Mouse (Mus musculus): ENCODE measurements around the gene Sufu. TPM values are rescaled to one million over a fixed set of nuclear protein-coding genes. Genes with fewer than 3 reads are reported as not detected.

Sufu gene
- polyA plus RNA-seq, 1 experiment from 2014 or later = 23.0 TPM

GRCm38 (mm10) chr19:46516667-46517528 lies 120.2 kb downstream of the Sufu start:
- H3K9me3 ChIP-seq (ENCODE audit: control insufficient read depth, low read length) = no peaks in the 10 kb centered on the region
- peaks cover 55% of the 10 kb centered on the region for H3K36me3 ChIP-seq (replicated peaks; ENCODE audit: control insufficient read depth, insufficient read depth)
- H3K4me1 ChIP-seq (replicated peaks; ENCODE audit: control insufficient read depth, insufficient read depth, low read length) = peaks cover 23% of the 10 kb centered on the region
- ATAC-seq (ENCODE audit: low FRiP score) (no peak), DNase-seq (ENCODE audit: low spot score) (no peak)
- H3K27ac ChIP-seq = no peak overlapping the region
- no peaks in the 10 kb centered on the region for H3K27me3 ChIP-seq (ENCODE audit: control insufficient read depth, insufficient read depth, low read length)
- H3K9ac ChIP-seq = no peak overlapping the region
- 69% methylated on average over 3 of the region's 3 CpGs for WGBS
- H3K4me2 ChIP-seq (replicated peaks) = no peak overlapping the region
- no peak overlapping the region for H3K4me3 ChIP-seq (replicated peaks; ENCODE audit: low read length)

GRCm38 (mm10) chr19:46517529-46518351 lies 121.0 kb downstream of the Sufu start:
- no peak overlapping the region for H3K9ac ChIP-seq
- no peak overlapping the region for H3K4me3 ChIP-seq (replicated peaks; ENCODE audit: low read length)
- peak; percentile 38; the same call in 1 of the 2 replicates for ATAC-seq (ENCODE audit: low FRiP score)
- WGBS = 34% methylated on average over 11 of the region's 14 CpGs
- peak overlapping the region; percentile 37 for H3K4me2 ChIP-seq (replicated peaks)
- H3K27ac ChIP-seq = 0 out of 2 replicates have a peak overlapping the region, but pooled peaks have one; percentile 2
- H3K9me3 ChIP-seq (ENCODE audit: control insufficient read depth, low read length) = no peaks in the 10 kb centered on the region
- H3K4me1 ChIP-seq (replicated peaks; ENCODE audit: control insufficient read depth, insufficient read depth, low read length) = peaks cover 23% of the 10 kb centered on the region
- DNase-seq (ENCODE audit: low spot score) = no peak
- H3K36me3 ChIP-seq (replicated peaks; ENCODE audit: control insufficient read depth, insufficient read depth) = peaks cover 46% of the 10 kb centered on the region
- no peaks in the 10 kb centered on the region for H3K27me3 ChIP-seq (ENCODE audit: control insufficient read depth, insufficient read depth, low read length)

- H3K9ac ChIP-seq = peak overlapping the region; percentile 48
- H3K27ac ChIP-seq = no peak overlapping the region
- DNase-seq (ENCODE audit: low spot score) = no peak
- ATAC-seq (ENCODE audit: low FRiP score) = peak; percentile 41; the same call in 1 of the 2 replicates
- peaks cover 40% of the 10 kb centered on the region for H3K36me3 ChIP-seq (replicated peaks; ENCODE audit: control insufficient read depth, insufficient read depth)
- H3K27me3 ChIP-seq (ENCODE audit: control insufficient read depth, insufficient read depth, low read length) = no peaks in the 10 kb centered on the region
- no peaks in the 10 kb centered on the region for H3K9me3 ChIP-seq (ENCODE audit: control insufficient read depth, low read length)
- 0% methylated on average over 10 of the region's 13 CpGs for WGBS
- peak overlapping the region; percentile 37 for H3K4me2 ChIP-seq (replicated peaks)
- peaks cover 29% of the 10 kb centered on the region for H3K4me1 ChIP-seq (replicated peaks; ENCODE audit: control insufficient read depth, insufficient read depth, low read length)
- no peak overlapping the region for H3K4me3 ChIP-seq (replicated peaks; ENCODE audit: low read length)
Measured at GRCm38 (mm10) chr19:46518352-46518787, 121.7 kb downstream of the Sufu start.

GRCm38 (mm10) chr19:46518828-46519621 lies 122.3 kb downstream of the Sufu start:
- H3K9me3 ChIP-seq (ENCODE audit: control insufficient read depth, low read length) = no peaks in the 10 kb centered on the region
- WGBS = 9% methylated on average over 5 of the region's 5 CpGs
- H3K4me2 ChIP-seq (replicated peaks) = peak overlapping the region; percentile 37
- peaks cover 33% of the 10 kb centered on the region for H3K36me3 ChIP-seq (replicated peaks; ENCODE audit: control insufficient read depth, insufficient read depth)
- H3K4me1 ChIP-seq (replicated peaks; ENCODE audit: control insufficient read depth, insufficient read depth, low read length) = peaks cover 35% of the 10 kb centered on the region
- no peak overlapping the region for H3K4me3 ChIP-seq (replicated peaks; ENCODE audit: low read length)
- H3K9ac ChIP-seq = peak overlapping the region; percentile 48
- no peak overlapping the region for H3K27ac ChIP-seq
- H3K27me3 ChIP-seq (ENCODE audit: control insufficient read depth, insufficient read depth, low read length) = no peaks in the 10 kb centered on the region
- no peak for DNase-seq (ENCODE audit: low spot score)
- ATAC-seq (ENCODE audit: low FRiP score) = no peak

GRCm38 (mm10) chr19:46521698-46522097 lies 125.0 kb downstream of the Sufu start:
- Histone ChIP-seq H3K4me1 (replicated peaks; ENCODE audit: control insufficient read depth, insufficient read depth, low read length) (peaks cover 56% of the 10 kb centered on the region), H3K4me3 (replicated peaks; ENCODE audit: low read length) (no peak overlapping the region), H3K27me3 (ENCODE audit: control insufficient read depth, insufficient read depth, low read length) (no peaks in the 10 kb centered on the region), H3K36me3 (replicated peaks; ENCODE audit: control insufficient read depth, insufficient read depth) (peaks cover 7% of the 10 kb centered on the region; the same call in 1 of the 2 replicates), H3K4me2 (replicated peaks) (no peak overlapping the region), H3K27ac (no peak overlapping the region), H3K9me3 (ENCODE audit: control insufficient read depth, low read length) (no peaks in the 10 kb centered on the region), H3K9ac (no peak overlapping the region)
- ATAC-seq (ENCODE audit: low FRiP score) (no peak), DNase-seq (ENCODE audit: low spot score) (no peak)

- Histone ChIP-seq H3K27me3 (ENCODE audit: control insufficient read depth, insufficient read depth, low read length) (no peaks in the 10 kb centered on the region), H3K4me2 (replicated peaks) (no peak overlapping the region), H3K27ac (peak overlapping the region; percentile 83; the same call in 1 of the 2 replicates), H3K4me1 (replicated peaks; ENCODE audit: control insufficient read depth, insufficient read depth, low read length) (peaks cover 60% of the 10 kb centered on the region), H3K36me3 (replicated peaks; ENCODE audit: control insufficient read depth, insufficient read depth) (no peaks in the 10 kb centered on the region), H3K9me3 (ENCODE audit: control insufficient read depth, low read length) (no peaks in the 10 kb centered on the region), H3K4me3 (replicated peaks; ENCODE audit: low read length) (no peak overlapping the region), H3K9ac (no peak overlapping the region)
- ATAC-seq (ENCODE audit: low FRiP score) (no peak), DNase-seq (ENCODE audit: low spot score) (no peak)
- WGBS = 38% methylated on average over 15 of the region's 15 CpGs
Measured at GRCm38 (mm10) chr19:46522433-46523044, 125.8 kb downstream of the Sufu start.

- H3K4me1 ChIP-seq (replicated peaks; ENCODE audit: control insufficient read depth, insufficient read depth, low read length) = peaks cover 60% of the 10 kb centered on the region
Measured at GRCm38 (mm10) chr19:46523131-46523479, 126.4 kb downstream of the Sufu start.

GRCm38 (mm10) chr19:46523480-46524151 lies 126.9 kb downstream of the Sufu start:
- peak overlapping the region; percentile 83 for H3K27ac ChIP-seq
- H3K4me1 ChIP-seq (replicated peaks; ENCODE audit: control insufficient read depth, insufficient read depth, low read length) = peaks cover 60% of the 10 kb centered on the region
- peak overlapping the region; percentile 43; the same call in 1 of the 2 replicates for H3K9ac ChIP-seq
- WGBS = 2% methylated on average over 20 of the region's 20 CpGs
- ATAC-seq (ENCODE audit: low FRiP score) (peak; percentile 85), DNase-seq (ENCODE audit: low spot score) (no peak)
- H3K36me3 ChIP-seq (replicated peaks; ENCODE audit: control insufficient read depth, insufficient read depth) = no peaks in the 10 kb centered on the region
- H3K9me3 ChIP-seq (ENCODE audit: control insufficient read depth, low read length) = no peaks in the 10 kb centered on the region
- H3K4me2 ChIP-seq (replicated peaks) = peak overlapping the region; percentile 48
- H3K4me3 ChIP-seq (replicated peaks; ENCODE audit: low read length) = peak overlapping the region; percentile 14; the same call in 1 of the 2 replicates
- no peaks in the 10 kb centered on the region for H3K27me3 ChIP-seq (ENCODE audit: control insufficient read depth, insufficient read depth, low read length)

More at GRCm38 (mm10) chr19:46523131-46523479, 126.4 kb downstream of the Sufu start:
- no peak overlapping the region for H3K4me3 ChIP-seq (replicated peaks; ENCODE audit: low read length)
- H3K27me3 ChIP-seq (ENCODE audit: control insufficient read depth, insufficient read depth, low read length) = no peaks in the 10 kb centered on the region
- no peak for DNase-seq (ENCODE audit: low spot score)
- H3K9ac ChIP-seq = 0 out of 2 replicates have a peak overlapping the region, but pooled peaks have one; percentile 43
- no peaks in the 10 kb centered on the region for H3K9me3 ChIP-seq (ENCODE audit: control insufficient read depth, low read length)
- H3K36me3 ChIP-seq (replicated peaks; ENCODE audit: control insufficient read depth, insufficient read depth) = no peaks in the 10 kb centered on the region
- H3K27ac ChIP-seq = peak overlapping the region; percentile 83
- no peak for ATAC-seq (ENCODE audit: low FRiP score)
- H3K4me2 ChIP-seq (replicated peaks) = peak overlapping the region; percentile 48
